Mouse (Mus musculus): ENCODE measurements around the gene Grik2. TPM values are rescaled to one million over a fixed set of nuclear protein-coding genes. Genes with fewer than 3 reads are reported as not detected.

Gene Grik2
- polyA plus RNA-seq, 1 experiment: 0.05 TPM

GRCm38 (mm10) chr10:49768897-49769296, 19.7 kb downstream of the Grik2 start:
- Histone ChIP-seq H3K4me1 (ENCODE audit: control insufficient read depth, insufficient read depth, insufficient read length, low read length) (no peaks in the 10 kb centered on the region), H3K27ac (ENCODE audit: insufficient read depth, low read depth, low read length) (no peak overlapping the region), H3K27me3 (ENCODE audit: control insufficient read depth, insufficient read depth, low read length) (no peaks in the 10 kb centered on the region), H3K36me3 (ENCODE audit: control insufficient read depth, insufficient read depth, low read length) (no peaks in the 10 kb centered on the region), H3K4me3 (ENCODE audit: low read depth, low read length) (no peak overlapping the region)
- TF ChIP-seq CTCF (IDR thresholded peaks at IDR 0.05; ENCODE audit: extremely low read depth, insufficient read length, insufficient replicate concordance, low read depth, low read length) (no peak), POLR2A (IDR thresholded peaks at IDR 0.05; ENCODE audit: low read depth, low read length) (no peak)

DNA sequence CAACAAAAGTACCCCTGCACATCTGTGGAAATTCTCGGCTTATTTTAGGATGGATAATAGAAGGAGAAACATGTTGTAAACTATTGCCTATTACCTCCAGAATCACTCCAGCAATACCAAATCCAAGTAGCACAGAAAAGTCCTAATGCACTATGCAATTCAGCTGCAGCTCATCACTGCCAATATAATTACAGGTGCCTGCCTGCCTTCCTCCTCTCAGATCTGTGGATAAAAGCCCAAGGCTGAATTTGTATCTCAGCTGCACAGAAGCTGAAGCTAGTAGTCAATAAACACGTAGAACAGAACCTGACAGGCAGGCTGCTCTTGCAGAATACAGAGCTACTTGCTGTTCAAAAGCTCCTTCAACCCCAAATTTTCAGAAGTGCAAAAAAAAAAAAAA, 21.0 kb downstream of the Grik2 start:
- Histone ChIP-seq H3K36me3 (ENCODE audit: control insufficient read depth, insufficient read depth, low read length) (no peaks in the 10 kb centered on the region), H3K27ac (ENCODE audit: insufficient read depth, low read depth, low read length) (no peak overlapping the region), H3K4me3 (ENCODE audit: low read depth, low read length) (no peak overlapping the region), H3K27me3 (ENCODE audit: control insufficient read depth, insufficient read depth, low read length) (no peaks in the 10 kb centered on the region), H3K4me1 (ENCODE audit: control insufficient read depth, insufficient read depth, insufficient read length, low read length) (no peaks in the 10 kb centered on the region)
- WGBS: 64% methylated on average over 2 of the region's 2 CpGs
- TF ChIP-seq POLR2A (IDR thresholded peaks at IDR 0.05; ENCODE audit: low read depth, low read length): no peak
- TF ChIP-seq CTCF (IDR thresholded peaks at IDR 0.05; ENCODE audit: extremely low read depth, insufficient read length, insufficient replicate concordance, low read depth, low read length): no peak

DNA sequence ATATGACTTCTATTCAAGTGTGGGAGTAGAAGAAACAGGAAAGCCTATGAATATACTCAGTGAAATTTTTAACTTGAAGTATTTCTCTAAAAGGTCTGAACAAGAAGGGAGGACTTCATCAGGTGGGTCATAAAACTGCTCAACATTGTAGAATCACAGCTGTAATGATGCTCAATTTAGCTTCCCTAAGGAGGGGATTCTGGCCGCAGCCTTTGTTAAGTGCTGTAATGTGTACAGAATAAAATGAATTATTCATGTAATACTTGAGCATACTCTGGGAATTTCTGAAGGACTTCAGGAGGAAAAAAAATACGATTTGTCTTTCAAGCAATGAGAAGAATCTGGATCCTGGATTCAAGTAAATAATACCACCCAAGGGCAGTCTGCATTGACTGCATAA, 26.0 kb downstream of the Grik2 start:
- H3K4me1 ChIP-seq (ENCODE audit: control insufficient read depth, insufficient read depth, insufficient read length, low read length): no peaks in the 10 kb centered on the region
- TF ChIP-seq CTCF (IDR thresholded peaks at IDR 0.05; ENCODE audit: extremely low read depth, insufficient read length, insufficient replicate concordance, low read depth, low read length): no peak
- TF ChIP-seq POLR2A (IDR thresholded peaks at IDR 0.05; ENCODE audit: low read depth, low read length): no peak
- 60% methylated on average over 2 of the region's 2 CpGs for WGBS
- H3K36me3 ChIP-seq (ENCODE audit: control insufficient read depth, insufficient read depth, low read length): no peaks in the 10 kb centered on the region
- H3K4me3 ChIP-seq (ENCODE audit: low read depth, low read length): no peak overlapping the region
- no peak overlapping the region for H3K27ac ChIP-seq (ENCODE audit: insufficient read depth, low read depth, low read length)
- no peaks in the 10 kb centered on the region for H3K27me3 ChIP-seq (ENCODE audit: control insufficient read depth, insufficient read depth, low read length)

DNA sequence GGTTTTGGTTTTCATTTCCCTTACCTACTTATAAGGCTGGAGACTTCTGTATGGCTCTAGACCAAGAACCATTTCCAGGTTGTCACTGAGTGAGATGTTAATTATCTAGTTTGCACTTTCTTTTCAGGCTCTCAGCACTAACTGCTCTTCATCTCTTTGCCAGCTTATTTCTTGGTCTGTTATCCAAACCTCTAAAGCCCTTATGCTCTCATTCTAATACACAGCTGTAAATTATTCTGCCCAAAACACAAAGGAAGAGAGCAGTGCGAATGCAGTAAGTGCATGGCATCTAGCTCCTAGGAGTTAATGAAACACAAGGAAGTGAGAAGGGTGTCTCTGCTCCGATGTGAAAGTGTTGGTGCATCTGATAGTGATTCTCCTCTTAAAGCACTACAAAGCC, 36.8 kb downstream of the Grik2 start:
- Histone ChIP-seq H3K4me1 (ENCODE audit: control insufficient read depth, insufficient read depth, insufficient read length, low read length) (no peaks in the 10 kb centered on the region), H3K27ac (ENCODE audit: insufficient read depth, low read depth, low read length) (no peak overlapping the region), H3K27me3 (ENCODE audit: control insufficient read depth, insufficient read depth, low read length) (no peaks in the 10 kb centered on the region), H3K4me3 (ENCODE audit: low read depth, low read length) (no peak overlapping the region), H3K36me3 (ENCODE audit: control insufficient read depth, insufficient read depth, low read length) (no peaks in the 10 kb centered on the region)
- WGBS: 73% methylated on average over 2 of the region's 2 CpGs
- TF ChIP-seq CTCF (IDR thresholded peaks at IDR 0.05; ENCODE audit: extremely low read depth, insufficient read length, insufficient replicate concordance, low read depth, low read length) (no peak), POLR2A (IDR thresholded peaks at IDR 0.05; ENCODE audit: low read depth, low read length) (no peak)

GRCm38 (mm10) chr10:49731841-49732240, 56.7 kb downstream of the Grik2 start:
- Histone ChIP-seq H3K4me3 (ENCODE audit: low read depth, low read length) (no peak overlapping the region), H3K4me1 (ENCODE audit: control insufficient read depth, insufficient read depth, insufficient read length, low read length) (no peaks in the 10 kb centered on the region), H3K27me3 (ENCODE audit: control insufficient read depth, insufficient read depth, low read length) (no peaks in the 10 kb centered on the region), H3K27ac (ENCODE audit: insufficient read depth, low read depth, low read length) (no peak overlapping the region), H3K36me3 (ENCODE audit: control insufficient read depth, insufficient read depth, low read length) (no peaks in the 10 kb centered on the region)
- 87% methylated on average over 2 of the region's 2 CpGs for WGBS
- no peak for TF ChIP-seq CTCF (IDR thresholded peaks at IDR 0.05; ENCODE audit: extremely low read depth, insufficient read length, insufficient replicate concordance, low read depth, low read length)
- TF ChIP-seq POLR2A (IDR thresholded peaks at IDR 0.05; ENCODE audit: low read depth, low read length): no peak

GRCm38 (mm10) chr10:49723706-49724105, 64.9 kb downstream of the Grik2 start:
- H3K4me3 ChIP-seq (ENCODE audit: low read depth, low read length): no peak overlapping the region
- H3K36me3 ChIP-seq (ENCODE audit: control insufficient read depth, insufficient read depth, low read length): no peaks in the 10 kb centered on the region
- no peaks in the 10 kb centered on the region for H3K4me1 ChIP-seq (ENCODE audit: control insufficient read depth, insufficient read depth, insufficient read length, low read length)
- H3K27ac ChIP-seq (ENCODE audit: insufficient read depth, low read depth, low read length): no peak overlapping the region
- no peak for TF ChIP-seq POLR2A (IDR thresholded peaks at IDR 0.05; ENCODE audit: low read depth, low read length)
- TF ChIP-seq CTCF (IDR thresholded peaks at IDR 0.05; ENCODE audit: extremely low read depth, insufficient read length, insufficient replicate concordance, low read depth, low read length): no peak
- WGBS: 67% methylated on average over 2 of the region's 2 CpGs
- no peaks in the 10 kb centered on the region for H3K27me3 ChIP-seq (ENCODE audit: control insufficient read depth, insufficient read depth, low read length)

DNA sequence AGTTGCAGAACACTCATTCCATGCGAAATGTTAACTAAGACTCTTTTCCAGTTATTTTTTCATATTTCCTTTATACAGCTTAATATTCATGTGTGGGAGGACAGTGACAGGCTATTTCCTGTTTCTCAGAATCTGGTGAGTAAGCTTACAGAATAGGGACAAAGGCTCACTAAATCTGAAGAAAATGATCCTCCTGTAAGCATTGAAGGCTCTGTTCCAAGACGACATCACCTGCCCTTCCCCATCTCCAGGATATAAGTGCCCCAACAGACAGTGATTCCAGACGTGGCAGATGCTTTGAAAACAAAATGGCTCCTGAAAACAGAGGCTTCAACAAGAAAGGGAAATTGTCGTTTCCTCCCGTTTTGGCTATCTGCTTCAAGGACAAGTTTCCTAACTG, 71.7 kb downstream of the Grik2 start:
- H3K36me3 ChIP-seq (ENCODE audit: control insufficient read depth, insufficient read depth, low read length): no peaks in the 10 kb centered on the region
- H3K4me3 ChIP-seq (ENCODE audit: low read depth, low read length): no peak overlapping the region
- no peak overlapping the region for H3K27ac ChIP-seq (ENCODE audit: insufficient read depth, low read depth, low read length)
- no peaks in the 10 kb centered on the region for H3K27me3 ChIP-seq (ENCODE audit: control insufficient read depth, insufficient read depth, low read length)
- H3K4me1 ChIP-seq (ENCODE audit: control insufficient read depth, insufficient read depth, insufficient read length, low read length): no peaks in the 10 kb centered on the region
- WGBS: 65% methylated on average over 5 of the region's 5 CpGs
- TF ChIP-seq CTCF (IDR thresholded peaks at IDR 0.05; ENCODE audit: extremely low read depth, insufficient read length, insufficient replicate concordance, low read depth, low read length): no peak
- TF ChIP-seq POLR2A (IDR thresholded peaks at IDR 0.05; ENCODE audit: low read depth, low read length): no peak

DNA sequence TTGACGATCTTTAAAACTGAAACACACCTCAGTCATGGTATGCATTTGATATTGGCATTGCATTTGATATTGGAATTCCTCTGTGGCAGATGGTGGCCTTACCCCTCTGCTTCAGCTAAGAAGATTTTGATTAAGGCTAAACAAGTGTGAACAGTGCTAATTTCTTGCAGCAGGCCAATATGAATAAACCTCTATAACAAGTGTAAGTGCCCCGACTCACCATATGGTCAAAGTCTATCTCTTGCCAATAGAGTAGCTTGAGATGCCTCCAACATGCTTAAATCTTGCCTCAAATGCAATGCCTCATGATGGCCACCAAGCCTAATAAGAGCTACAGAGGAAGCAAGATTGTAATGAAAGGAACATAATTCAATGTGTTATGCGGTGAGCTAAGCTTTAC, 78.8 kb downstream of the Grik2 start:
- WGBS: 84% methylated on average over 3 of the region's 3 CpGs
- no peak for TF ChIP-seq CTCF (IDR thresholded peaks at IDR 0.05; ENCODE audit: extremely low read depth, insufficient read length, insufficient replicate concordance, low read depth, low read length)
- TF ChIP-seq POLR2A (IDR thresholded peaks at IDR 0.05; ENCODE audit: low read depth, low read length): no peak
- no peak overlapping the region for H3K4me3 ChIP-seq (ENCODE audit: low read depth, low read length)
- no peaks in the 10 kb centered on the region for H3K36me3 ChIP-seq (ENCODE audit: control insufficient read depth, insufficient read depth, low read length)
- no peak overlapping the region for H3K27ac ChIP-seq (ENCODE audit: insufficient read depth, low read depth, low read length)
- no peaks in the 10 kb centered on the region for H3K27me3 ChIP-seq (ENCODE audit: control insufficient read depth, insufficient read depth, low read length)
- no peaks in the 10 kb centered on the region for H3K4me1 ChIP-seq (ENCODE audit: control insufficient read depth, insufficient read depth, insufficient read length, low read length)
